Mouse (Mus musculus) bone marrow, adult 2 months (tissue): Measurements from ENCODE around the gene Emb.

Experiments used
- CTCF ChIP-seq: fragments of 200-500 bp; IDR thresholded peaks from 2 replicates; pipeline ENCODE4 v1.5.1; 2011; ENCODE audit warnings: low read length, control low read depth; ENCODE audit not compliant: control insufficient read depth, insufficient read depth
- POLR2A ChIP-seq: fragments of 200-500 bp; IDR thresholded peaks from 2 replicates; pipeline ENCODE4 v1.6.1; 2011; ENCODE audit warnings: low read depth, mild to moderate bottlenecking, control low read depth, low read length, borderline replicate concordance; ENCODE audit not compliant: control insufficient read depth

GRCm38 (mm10) chr13:117225561-117225960 is 17.2 kb downstream of the Emb start:
- TF ChIP-seq CTCF (no peak), POLR2A (no peak)
